Mouse (Mus musculus) stomach, postnatal 0 days (tissue): ENCODE data around the gene Cntnap1. TPM values are rescaled to one million over a fixed set of nuclear protein-coding genes. Genes with fewer than 3 reads are reported as not detected.
"Not testable (repeated sequence)": the region's sequence is repeated elsewhere in the genome, so short reads cannot be mapped to it uniquely, and the experiment has no call there.

ENCODE experiments used
- ATAC-seq: fragments of 200-750 bp; cut with Nextera tagmentation; 2 replicates; pipeline ENCODE4 v1.8.0; 2017; ENCODE audit not compliant: low FRiP score, low TSS enrichment
- DNase-seq: peaks from one replicate; pipeline ENCODE4 v3.0.0-alpha.2; 2016; ENCODE audit warnings: low spot score
- H3K27ac ChIP-seq: fragments of 300-500 bp; sonication (generic); replicated peaks from 2 replicates; pipeline ENCODE4 v1.5.1; 2014; ENCODE audit warnings: mild to moderate bottlenecking, control low read depth
- H3K27me3 ChIP-seq: fragments of 300-500 bp; sonication (generic); 2 replicates; pipeline ENCODE4 v1.6.1; 2014; ENCODE audit warnings: low read length; ENCODE audit not compliant: control insufficient read depth, insufficient read depth
- H3K36me3 ChIP-seq: fragments of 300-500 bp; sonication (generic); 2 replicates; pipeline ENCODE4 v1.6.1; 2014; ENCODE audit warnings: low read length, mixed read lengths; ENCODE audit not compliant: control insufficient read depth, insufficient read depth
- H3K4me1 ChIP-seq: fragments of 300-500 bp; sonication (generic); replicated peaks from 2 replicates; pipeline ENCODE4 v1.6.1; 2014; ENCODE audit warnings: antibody characterized with exemption; ENCODE audit not compliant: control insufficient read depth, insufficient read depth
- H3K4me2 ChIP-seq: fragments of 300-500 bp; sonication (generic); replicated peaks from 2 replicates; pipeline ENCODE4 v1.6.1; 2014; ENCODE audit warnings: low read depth, mild to moderate bottlenecking, control low read depth, moderate library complexity
- H3K4me3 ChIP-seq: fragments of 300-500 bp; sonication (generic); 2 replicates; pipeline ENCODE4 v1.5.1; 2014; ENCODE audit warnings: low read depth, low read length, control low read depth
- H3K9ac ChIP-seq: fragments of 300-500 bp; sonication (generic); 2 replicates; pipeline ENCODE4 v1.6.1; 2014; ENCODE audit warnings: mild to moderate bottlenecking, low read length, control low read depth, mixed read lengths
- H3K9me3 ChIP-seq: fragments of 300-500 bp; sonication (generic); 2 replicates; pipeline ENCODE4 v1.6.1; 2016; ENCODE audit warnings: low read length; ENCODE audit not compliant: control insufficient read depth
- CTCF ChIP-seq: IDR thresholded peaks from 2 replicates; pipeline ENCODE4 v1.5.1; 2016; ENCODE audit warnings: antibody characterized with exemption, low read depth, mild to moderate bottlenecking, moderate library complexity
- EP300 ChIP-seq: optimal IDR thresholded peaks from 2 replicates; pipeline ENCODE3; 2016; ENCODE audit warnings: antibody characterized with exemption
- WGBS: fragments of 180-500 bp; shearing (Covaris S2); extraction: QIAGEN DNeasy Blood & Tissue Kit; methylation state at CpG from one replicate; pipeline ENCODE4 v1.1.7; 2014; 5-methylcytosine and 5-hydroxymethylcytosine counted together
- polyA plus RNA-seq: library from polyadenylated mRNA; unstranded; fragments of >200 nt; fragmentation: Nextera tagmentation; extraction: Ambion mirVana; gene quantifications from 2 replicates; pipeline ENCODE4 v1.2.1, GENCODE M21; 2015

Cntnap1 gene
- polyA plus RNA-seq, 1 experiment from 2014 or later = 0.52 TPM

- no peak for TF ChIP-seq CTCF
- no peak for TF ChIP-seq EP300
- ATAC-seq (no peak), DNase-seq (no peak)
- no peak overlapping the region for H3K9ac ChIP-seq
- H3K36me3 ChIP-seq = no peaks in the 10 kb centered on the region
- no peak overlapping the region for H3K4me3 ChIP-seq
- no peaks in the 10 kb centered on the region for H3K27me3 ChIP-seq
- H3K4me2 ChIP-seq = no peak overlapping the region
- no peaks in the 10 kb centered on the region; the same call in 1 of the 2 replicates for H3K4me1 ChIP-seq
- no peaks in the 10 kb centered on the region for H3K9me3 ChIP-seq
- 65% methylated on average over 6 of the region's 6 CpGs for WGBS
- no peak overlapping the region for H3K27ac ChIP-seq
Observed at GRCm38 (mm10) chr11:101155151-101155550, 15.2 kb upstream of the Cntnap1 start.

DNA sequence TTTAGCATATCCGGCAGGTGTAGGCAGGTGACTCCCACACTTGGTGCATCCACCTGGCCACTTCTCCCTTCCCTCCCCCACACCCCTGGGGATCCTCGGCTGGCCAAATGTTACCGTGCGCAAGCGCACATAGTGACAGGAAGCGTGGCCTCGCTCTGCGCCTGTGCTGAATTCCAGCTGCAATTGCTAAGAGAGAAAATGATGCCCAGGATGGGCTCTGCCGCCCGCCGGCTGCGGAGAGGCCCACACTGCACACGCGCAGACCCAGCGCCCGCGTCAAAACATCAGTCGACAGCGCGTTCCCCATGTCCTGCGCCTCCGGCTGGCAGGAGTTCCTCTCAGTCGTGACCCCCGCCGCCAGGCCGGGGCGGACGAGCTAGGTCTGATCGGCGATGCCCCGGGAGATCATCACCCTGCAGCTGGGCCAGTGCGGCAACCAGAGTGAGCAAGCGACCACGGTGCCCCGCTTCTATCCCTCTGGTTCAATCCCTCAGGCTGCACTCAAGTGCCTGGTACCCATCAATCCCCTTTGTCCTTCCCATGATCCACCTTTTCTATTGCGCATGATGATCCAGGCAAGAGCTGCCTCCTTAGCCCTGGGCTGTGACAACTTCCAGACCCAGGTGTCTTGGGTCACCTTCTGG, 14.5 kb upstream of the Cntnap1 start, which contains the start of gene Tubg2:
Gene Tubg2 (plus strand): TSS at position 180 of the 644 bp plus-strand sequence.
- ATAC-seq (peak; percentile 57; the same call in 1 of the 2 replicates), DNase-seq (peak; percentile 39)
- H3K27me3 ChIP-seq = no peaks in the 10 kb centered on the region
- H3K4me1 ChIP-seq = no peaks in the 10 kb centered on the region; the same call in 1 of the 2 replicates
- peak within 1 kb of the TSS; percentile 33 for H3K4me3 ChIP-seq
- no peaks in the 10 kb centered on the region for H3K36me3 ChIP-seq
- peak within 1 kb of the TSS; percentile 65 for H3K9ac ChIP-seq
- H3K9me3 ChIP-seq = no peaks in the 10 kb centered on the region
- TF ChIP-seq CTCF (peak; percentile 9; the same call in 1 of the 2 replicates), EP300 (no peak)
- H3K27ac ChIP-seq = peak within 1 kb of the TSS; percentile 67
- H3K4me2 ChIP-seq = peak within 1 kb of the TSS; percentile 66
- 3% methylated on average over 36 of the region's 36 CpGs for WGBS

DNA sequence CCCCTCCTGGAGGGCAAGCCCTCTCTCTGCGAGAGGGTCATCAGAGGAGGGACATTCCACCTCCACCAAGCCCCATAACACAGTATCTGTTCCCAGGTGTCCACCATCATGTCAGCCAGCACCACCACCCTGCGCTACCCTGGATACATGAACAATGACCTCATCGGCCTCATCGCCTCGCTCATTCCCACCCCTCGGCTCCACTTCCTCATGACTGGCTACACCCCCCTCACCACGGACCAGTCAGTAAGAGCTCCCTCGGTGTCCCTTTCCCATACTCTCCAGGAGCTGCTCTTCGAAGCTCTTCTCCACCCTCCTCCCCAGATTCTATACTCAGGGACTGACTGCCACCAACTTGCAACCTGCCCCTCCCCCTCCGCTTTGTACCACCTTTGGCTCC, 10.2 kb upstream of the Cntnap1 start:
- not testable (repeated sequence) for DNase-seq, H3K4me1 ChIP-seq, H3K4me2 ChIP-seq, ATAC-seq, H3K27me3 ChIP-seq, H3K4me3 ChIP-seq, H3K9me3 ChIP-seq, H3K27ac ChIP-seq, H3K9ac ChIP-seq
- H3K36me3 ChIP-seq = peaks cover 23% of the 10 kb centered on the region
- 75% methylated on average over 8 of the region's 10 CpGs for WGBS

DNA sequence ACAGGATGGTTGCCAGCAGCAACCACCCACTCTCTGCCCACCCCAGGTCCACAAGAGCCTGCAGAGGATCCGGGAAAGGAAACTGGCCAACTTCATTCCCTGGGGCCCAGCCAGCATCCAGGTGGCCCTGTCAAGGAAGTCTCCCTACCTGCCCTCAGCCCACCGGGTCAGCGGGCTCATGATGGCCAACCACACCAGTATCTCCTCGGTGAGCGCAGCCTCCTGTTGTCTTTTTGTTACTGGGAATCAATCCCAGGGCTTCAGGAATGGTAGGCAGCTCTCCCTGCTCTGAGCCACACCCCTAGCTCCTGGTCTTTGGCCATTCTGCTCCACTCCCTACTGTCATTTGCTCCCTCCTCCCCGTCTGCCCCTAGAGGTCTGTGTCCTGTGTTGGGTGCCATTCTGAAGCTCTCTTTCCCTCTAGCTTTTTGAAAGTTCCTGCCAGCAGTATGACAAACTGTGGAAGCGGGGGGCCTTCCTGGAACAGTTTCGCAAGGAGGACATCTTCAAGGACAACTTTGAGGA, 9.3 kb upstream of the Cntnap1 start:
- WGBS = 81% methylated on average over 7 of the region's 8 CpGs
- not testable (repeated sequence) for H3K27ac ChIP-seq

GRCm38 (mm10) chr11:101161551-101161950, 8.8 kb upstream of the Cntnap1 start:
- Histone ChIP-seq H3K4me2 (no peak overlapping the region), H3K36me3 (peaks cover 33% of the 10 kb centered on the region), H3K9me3 (no peaks in the 10 kb centered on the region), H3K27me3 (no peaks in the 10 kb centered on the region), H3K4me1 (no peaks in the 10 kb centered on the region; the same call in 1 of the 2 replicates), H3K9ac (no peak overlapping the region), H3K4me3 (no peak overlapping the region), H3K27ac (0 out of 2 replicates have a peak overlapping the region, but pooled peaks have one; percentile 4)
- ATAC-seq = no peak
- no peak for DNase-seq
- 80% methylated on average over 15 of the region's 15 CpGs for WGBS
- no peak for TF ChIP-seq CTCF
- TF ChIP-seq EP300 = no peak

More for the DNA sequence above, 9.3 kb upstream of the Cntnap1 start:
- DNase-seq, H3K4me2 ChIP-seq, ATAC-seq, H3K4me3 ChIP-seq, H3K9ac ChIP-seq, H3K4me1 ChIP-seq, H3K9me3 ChIP-seq, H3K27me3 ChIP-seq: not testable (repeated sequence)
- H3K36me3 ChIP-seq = peaks cover 28% of the 10 kb centered on the region

DNA sequence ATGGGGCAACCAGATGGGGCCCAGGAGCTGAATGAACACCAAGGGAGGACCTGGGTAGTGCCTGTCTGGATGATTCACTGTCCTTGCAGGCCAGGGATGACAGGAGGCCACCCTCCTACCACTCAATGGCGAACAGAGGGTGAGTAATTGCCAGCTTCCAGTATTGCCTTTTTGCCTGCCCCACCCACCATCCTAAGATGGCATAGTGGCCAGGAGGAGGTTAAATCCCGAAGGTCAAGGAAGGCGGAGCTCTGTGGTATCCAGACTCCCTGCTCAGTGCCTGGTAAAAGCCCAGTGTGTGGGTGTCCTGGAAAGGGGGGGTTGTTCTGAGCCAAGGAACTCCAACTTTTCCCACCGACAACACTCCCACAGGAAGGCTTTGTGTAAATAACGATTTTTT, 8.0 kb upstream of the Cntnap1 start:
- ATAC-seq (no peak), DNase-seq (no peak)
- Histone ChIP-seq H3K27me3 (no peaks in the 10 kb centered on the region), H3K4me1 (no peaks in the 10 kb centered on the region; the same call in 1 of the 2 replicates), H3K9me3 (no peaks in the 10 kb centered on the region), H3K9ac (no peak overlapping the region), H3K4me3 (no peak overlapping the region), H3K27ac (no peak overlapping the region; the same call in 1 of the 2 replicates), H3K36me3 (peaks cover 36% of the 10 kb centered on the region), H3K4me2 (no peak overlapping the region)
- TF ChIP-seq CTCF (no peak), EP300 (no peak)
- WGBS = 46% methylated on average over 5 of the region's 5 CpGs
